Mouse (Mus musculus) heart, adult 9 months (tissue): ENCODE measurements around the gene Lipe.
A peak's percentile ranks its signal among the peaks of the same experiment; 100 is the strongest.

Experiments
- DNase-seq, 2 experiments: peaks; one replicate each; pipeline ENCODE4 v3.0.0; 2022; ENCODE audit warnings: low spot score in 2 of 2

Gene Lipe

DNA sequence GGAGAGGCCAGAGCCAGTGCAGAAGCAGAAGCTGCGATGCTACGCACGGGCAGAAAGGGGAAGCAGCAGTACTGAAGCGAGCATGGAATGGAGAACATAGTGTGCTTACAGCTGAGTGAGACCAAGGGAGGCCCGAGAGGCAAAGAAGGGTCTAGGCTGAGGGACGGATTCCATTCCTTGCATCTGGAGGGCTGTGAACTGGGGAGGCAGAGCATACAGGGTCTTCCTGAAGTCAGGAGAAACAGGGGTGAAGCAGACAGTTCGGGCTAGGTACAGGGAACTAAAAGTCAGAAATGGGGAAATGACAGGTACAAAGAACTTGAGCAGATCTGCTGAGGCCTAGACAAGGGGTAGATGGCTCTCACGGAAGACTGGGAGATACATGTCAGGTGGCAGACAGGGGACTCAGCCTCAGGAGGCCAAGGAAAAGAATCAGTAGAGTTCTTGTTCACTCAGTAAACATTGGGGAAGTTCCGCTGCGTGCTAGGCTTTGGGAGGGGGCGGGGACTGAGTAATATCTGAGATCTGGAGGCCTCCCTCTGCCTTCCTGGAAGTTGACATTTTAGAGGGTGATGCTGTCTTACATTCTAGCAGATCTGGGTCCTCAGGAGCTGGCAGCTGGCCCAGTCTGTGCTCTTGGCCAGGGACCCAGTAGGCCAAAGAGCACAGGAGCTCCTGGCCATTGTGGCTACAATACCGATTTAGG is 12.5 kb downstream of the Lipe start:
- peak; percentile 92 to 95 for DNase-seq

- no peak for DNase-seq
Measured at GRCm38 (mm10) chr7:25385259-25385658, 13.3 kb downstream of the Lipe start.

DNA sequence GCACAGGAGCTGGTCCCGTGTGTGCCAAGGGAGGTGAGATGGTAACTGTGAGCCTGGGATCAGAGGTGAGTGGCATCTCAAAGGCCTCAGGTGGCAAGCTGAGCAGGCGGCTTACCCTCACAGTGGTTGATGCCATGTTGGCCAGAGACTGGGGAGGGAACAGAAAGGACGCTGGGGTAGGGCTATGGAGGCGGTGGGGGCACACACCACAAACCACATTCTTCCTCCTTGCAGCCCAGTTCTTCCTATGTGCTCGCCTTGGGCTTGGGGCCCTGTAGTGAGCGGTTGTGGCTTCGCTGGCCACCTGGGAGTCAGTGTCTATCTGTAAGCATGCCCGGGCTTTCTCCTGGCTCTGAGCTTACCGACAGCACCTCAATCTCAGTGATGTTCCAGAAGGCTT is 13.7 kb downstream of the Lipe start:
- no peak for DNase-seq

- no peak for DNase-seq
Measured at GRCm38 (mm10) chr7:25384318-25384717, 14.2 kb downstream of the Lipe start.

- no peak for DNase-seq
Measured at GRCm38 (mm10) chr7:25383891-25384290, 14.6 kb downstream of the Lipe start.

GRCm38 (mm10) chr7:25383385-25383784 is 15.1 kb downstream of the Lipe start:
- DNase-seq: no peak

GRCm38 (mm10) chr7:25382541-25382940 is 16.0 kb downstream of the Lipe start:
- DNase-seq: no peak

DNA sequence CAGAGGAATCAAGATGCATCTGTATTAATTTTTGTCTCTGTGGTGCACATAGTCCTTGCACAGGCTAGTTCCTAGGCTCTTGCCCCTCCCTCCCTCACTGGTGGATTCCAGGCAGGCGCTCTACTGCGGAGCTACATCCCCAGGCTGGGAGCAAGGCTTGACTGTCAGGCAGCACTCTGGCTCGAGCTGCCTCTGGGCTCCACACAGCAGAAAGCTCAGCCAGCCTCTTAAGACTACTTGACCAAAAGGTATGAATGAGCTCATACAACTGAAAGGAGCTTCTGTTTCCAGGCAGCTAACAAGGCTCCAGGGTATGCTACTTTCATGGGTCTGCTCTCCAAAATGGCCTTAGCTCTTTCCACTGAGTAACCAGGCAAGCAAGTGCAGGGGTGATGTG is 17.2 kb downstream of the Lipe start:
- DNase-seq: no peak

DNA sequence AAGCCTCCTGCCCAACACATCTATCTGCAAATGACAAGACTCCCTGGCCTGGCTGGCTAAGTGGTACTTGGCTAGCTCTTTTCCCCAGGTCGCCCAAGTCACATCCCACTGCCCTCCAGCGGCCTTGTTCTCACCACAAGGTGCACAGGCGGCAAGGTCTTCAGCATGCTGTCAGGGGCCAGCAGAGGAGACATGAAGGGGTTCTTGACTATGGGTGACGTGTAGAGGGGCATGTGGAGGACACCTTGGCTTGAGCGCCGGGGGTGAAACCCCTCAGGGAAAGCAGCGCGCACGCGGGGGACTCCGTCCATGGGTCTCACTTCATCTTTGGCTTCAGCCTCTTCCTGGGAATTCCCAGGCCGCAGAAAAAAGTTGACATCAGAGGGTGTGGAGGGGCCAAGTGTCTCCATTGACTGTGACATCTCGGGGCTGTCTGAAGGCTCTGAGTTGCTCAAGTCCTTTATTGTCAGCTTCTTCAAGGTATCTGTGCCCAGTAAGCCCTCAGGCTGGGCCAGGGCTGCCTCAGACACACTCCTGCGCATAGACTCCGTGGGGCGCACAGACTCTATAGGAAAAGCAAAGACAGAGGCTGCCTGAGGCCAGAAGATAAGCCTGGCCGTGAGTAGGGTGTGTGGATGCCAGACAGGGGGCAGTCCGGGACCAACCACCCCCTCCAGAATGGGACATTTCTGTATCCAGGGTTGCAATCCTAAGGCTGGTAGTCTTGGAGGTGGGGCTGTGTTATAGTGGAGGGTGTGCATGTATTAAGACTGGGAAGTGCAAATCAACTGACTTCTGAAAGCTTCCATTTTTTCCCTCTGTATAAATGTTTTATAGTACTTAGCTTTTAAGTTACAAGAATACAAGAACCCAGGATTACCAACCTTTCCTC is 17.9 kb downstream of the Lipe start:
- DNase-seq: no peak

DNA sequence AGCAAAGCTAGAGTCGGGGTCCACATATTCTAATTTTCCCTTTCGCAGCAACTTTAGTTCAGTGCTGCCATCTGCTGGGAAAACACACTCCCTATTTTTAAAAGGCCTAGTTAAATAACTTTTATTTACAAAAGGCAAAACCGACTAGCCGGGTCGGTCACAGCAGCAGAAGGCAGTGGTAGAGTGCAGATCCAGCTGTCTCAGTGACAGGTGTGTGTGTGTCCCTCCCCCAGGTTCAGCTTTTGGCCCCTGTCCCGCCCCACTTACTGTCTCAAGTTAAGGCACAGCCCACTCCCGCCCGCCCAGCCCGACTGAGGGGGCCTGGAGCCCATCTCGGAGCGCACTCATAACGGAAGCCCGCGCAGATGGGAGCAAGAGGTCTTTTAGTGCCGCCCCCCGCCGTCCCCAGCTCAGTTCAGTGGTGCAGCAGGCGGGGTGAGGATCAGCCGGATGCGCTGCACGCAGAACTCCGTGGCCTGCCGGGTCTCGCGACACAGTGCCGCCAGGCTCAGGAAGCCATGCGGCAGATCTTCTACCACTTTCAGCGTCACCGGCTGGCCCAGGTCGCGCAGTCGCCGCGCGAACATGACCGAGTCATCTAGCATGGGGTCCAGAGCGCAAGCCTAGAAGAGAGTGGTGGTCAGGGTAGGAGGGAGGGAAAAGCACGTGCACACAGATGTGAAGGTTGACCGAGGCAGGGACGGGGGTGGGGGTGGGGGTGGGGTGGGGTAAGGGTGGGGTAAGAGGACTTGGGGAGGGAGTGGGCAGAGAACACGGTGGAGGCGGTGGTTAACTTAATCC is 18.8 kb downstream of the Lipe start:
- DNase-seq: peak in 1 of 2 experiments; percentile 50

DNA sequence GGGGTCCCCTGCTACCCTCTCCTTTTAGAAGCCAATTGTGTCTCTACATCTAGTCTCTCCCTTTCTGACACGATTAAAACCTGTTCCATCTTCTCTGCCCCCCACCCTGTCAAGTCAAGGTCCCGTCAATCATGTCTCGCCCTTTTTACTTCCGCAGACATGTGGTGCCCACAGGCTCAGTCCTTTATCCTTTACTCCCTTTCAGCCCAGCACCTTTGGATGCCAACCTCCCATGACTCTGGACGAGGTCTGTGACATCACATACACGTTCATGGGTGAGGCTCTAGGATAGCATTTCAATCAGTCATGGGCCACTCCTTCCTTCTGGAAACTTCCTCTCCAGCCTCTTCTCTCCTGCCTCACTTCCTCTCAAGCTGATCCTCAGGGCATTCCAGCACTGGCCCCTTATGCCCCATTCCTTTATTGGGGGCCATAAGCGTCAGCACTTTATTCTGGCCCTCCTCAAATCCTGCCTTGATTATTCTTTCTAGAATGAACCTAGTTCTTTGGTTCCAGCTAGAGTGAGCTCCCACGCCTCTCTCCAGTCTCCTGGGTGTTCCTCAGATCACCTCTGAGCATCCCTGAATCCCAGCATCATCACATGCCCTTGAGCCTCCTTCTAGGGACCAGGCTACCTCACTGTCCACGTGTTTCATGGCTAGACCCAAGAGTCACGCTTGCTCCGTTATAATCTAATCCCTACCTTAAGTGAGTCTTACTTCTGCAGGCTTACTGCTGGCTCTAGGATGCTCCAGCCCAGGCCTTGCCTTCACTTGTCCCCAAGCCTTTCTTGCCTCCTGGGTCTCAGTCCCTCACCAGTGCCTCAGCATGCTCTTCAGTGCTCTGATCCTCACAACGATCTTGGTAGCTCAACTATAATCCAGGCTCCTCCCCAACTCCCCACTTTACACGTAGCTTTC is 20.1 kb downstream of the Lipe start:
- DNase-seq: no peak

DNA sequence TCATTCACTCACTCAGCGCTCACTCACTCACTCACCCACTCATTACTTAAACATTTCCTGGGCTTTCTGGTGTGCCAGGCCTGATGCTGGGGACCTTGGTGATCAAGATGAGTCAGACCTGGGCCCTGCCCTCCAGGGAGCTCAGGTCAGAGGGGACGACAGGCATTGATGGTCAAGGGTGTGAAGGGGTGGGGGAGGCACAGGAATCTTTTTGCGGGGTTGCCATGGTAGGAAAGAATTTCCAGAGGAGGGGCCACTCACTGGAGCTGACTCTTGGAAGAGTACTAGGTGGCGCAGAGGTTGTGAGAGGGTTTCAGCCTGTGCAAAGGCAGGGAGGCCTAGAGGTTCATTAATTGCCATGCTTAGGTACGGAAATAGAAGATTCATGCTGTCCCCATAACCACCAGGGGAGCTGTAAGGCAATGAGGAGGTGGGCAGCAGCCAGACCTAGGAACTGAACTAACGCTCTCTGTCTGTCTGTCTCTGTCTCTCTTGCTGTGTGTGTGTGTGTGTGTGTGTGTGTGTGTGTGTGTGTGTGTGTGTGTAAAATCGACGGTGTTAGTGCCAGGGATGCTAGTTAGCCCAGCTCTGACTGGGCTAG is 21.3 kb downstream of the Lipe start:
- no peak for DNase-seq

- peak; percentile 91 to 92 for DNase-seq
Measured at GRCm38 (mm10) chr7:25376556-25376955, 22.0 kb downstream of the Lipe start.

- DNase-seq: no peak
Measured at GRCm38 (mm10) chr7:25372441-25372840, 26.1 kb downstream of the Lipe start.

DNA sequence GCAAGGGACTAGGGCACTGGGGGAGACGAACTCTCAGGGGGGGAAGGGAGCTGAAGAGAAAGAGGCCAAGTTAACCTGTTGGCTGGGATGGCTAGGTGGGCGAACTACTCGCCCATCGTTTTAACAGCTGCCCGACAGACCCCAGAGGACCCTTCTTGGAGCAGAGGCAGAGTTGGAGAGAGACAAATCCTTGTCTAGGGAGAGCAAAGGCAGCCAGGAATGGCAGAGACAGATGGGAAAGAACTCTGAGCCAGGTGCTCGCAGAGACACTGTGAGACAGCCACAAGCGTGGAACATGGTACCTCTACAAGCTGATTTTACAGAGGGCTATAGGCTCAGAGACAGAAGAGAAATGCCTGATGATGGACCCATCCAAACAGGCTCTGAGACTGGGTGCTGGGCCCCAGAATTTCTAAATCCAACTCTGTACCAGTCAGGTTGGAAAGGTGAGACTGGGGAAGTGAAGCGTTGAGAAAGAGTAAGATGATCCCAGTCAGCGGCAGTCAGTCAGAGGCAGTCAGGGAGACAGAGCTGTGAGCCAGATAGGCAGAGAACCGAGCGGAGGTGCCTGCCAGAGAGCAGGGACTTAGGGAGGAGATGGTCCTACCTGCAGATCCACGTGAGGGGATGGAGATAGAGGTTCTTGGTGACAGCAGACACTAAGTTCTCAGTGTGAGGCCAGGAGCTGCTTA is 29.3 kb downstream of the Lipe start, which contains the start of gene Cnfn:
Gene Cnfn, minus strand, starts transcription at position 667 of the 692 bp plus-strand sequence.
- no peak for DNase-seq

DNA sequence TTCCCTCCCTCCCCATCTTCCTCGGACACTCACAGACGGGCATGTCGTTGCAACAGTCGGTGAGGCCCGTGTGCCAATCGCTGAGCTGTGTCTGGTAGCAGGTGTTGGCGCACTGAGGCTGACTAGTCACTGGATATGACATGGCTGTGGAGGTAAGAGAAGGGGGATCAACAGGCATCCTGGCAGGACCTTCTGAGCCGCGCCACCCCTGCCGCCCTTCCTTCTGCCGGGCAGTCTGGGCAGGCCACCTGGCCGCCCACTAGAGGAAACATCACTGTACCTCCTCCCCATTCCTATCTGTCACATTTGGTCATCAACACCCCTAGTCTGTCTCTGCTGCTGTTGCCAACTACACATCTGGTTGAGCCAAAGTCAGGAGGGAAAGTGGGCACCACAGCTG is 30.2 kb downstream of the Lipe start:
- DNase-seq: no peak

DNA sequence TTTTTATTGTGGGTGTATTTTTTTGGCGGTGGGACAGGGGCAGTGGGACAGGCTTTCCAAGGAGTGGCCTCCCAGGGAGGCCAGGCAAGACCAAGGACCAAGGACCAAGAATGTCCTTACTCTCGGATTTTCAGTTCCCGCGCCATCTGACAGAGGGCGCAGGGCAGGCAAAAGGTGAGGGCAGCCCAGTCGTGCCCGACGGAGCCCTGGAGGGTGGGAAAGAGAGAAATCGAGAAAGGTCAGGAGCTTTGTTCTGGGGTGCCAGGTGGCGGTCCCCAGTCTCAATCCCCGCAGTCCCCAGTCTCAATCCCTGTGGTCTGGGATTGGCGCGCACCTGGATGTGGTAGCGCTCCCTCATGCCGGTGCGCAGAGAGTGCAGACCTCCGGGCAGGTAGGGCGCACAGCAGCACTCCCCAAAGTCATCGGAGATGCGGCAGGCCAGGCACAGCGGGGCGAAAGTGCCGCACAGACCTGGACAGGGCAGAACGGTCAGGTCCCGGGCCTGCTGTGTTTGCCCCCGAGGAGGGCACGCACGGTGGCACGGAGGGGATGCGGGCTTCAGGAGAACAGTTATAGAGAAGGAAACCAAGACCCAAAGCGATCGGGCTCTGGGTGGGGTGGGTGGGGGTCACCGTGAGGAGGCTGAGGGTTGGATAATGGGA is 30.7 kb downstream of the Lipe start:
- no peak for DNase-seq

DNA sequence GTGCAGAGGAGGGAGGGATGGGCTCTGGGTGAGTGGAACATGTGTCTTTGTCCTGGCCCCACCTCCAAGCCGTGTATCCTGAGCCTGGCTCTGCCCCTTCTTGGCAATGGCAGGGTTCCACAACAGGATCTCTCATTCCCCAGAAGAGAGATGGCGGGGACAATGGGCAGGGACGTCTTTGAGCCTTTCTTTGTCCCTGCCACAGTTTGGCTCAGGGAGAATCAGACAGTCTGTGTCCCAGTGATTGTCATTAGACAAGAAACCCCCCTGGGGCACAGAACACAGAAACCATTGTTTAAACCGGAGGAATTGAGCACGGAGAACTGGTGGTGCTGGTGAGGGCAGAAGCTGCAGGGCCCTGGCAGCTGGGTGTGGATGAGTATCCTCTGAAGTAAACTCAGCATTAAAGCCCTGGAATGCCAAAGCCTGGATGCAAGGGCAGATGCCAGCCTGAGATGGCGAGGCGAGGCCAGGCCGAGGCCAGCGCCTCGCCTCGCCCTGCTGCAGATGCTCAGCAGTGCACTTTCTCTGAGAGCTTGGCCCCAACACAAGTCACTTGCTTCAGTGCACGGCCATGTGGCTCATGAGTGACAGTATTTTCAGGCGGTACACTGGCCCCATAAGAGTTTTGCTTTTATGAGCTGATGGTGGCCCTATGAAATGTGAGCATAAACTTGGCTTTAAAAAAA is 32.4 kb downstream of the Lipe start:
- no peak for DNase-seq

DNA sequence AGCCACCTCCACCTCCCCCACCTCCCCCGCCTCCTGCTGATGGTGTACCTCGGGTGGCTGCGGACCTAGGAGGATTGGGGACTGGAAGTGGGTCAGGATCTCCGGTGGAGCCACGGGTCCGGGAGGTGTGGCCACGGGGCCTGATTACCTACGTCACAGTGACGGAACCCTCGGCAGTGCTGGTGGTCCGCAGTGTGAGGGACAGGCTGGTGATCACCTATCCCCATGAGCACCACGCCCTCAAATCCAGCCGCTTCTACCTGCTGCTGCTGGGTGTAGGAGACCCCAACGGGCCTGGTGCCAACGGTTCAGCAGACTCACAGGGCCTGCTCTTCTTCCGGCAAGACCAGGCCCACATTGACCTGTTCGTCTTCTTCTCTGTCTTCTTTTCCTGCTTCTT is 34.9 kb downstream of the Lipe start:
- DNase-seq: no peak
